Mouse (Mus musculus) embryo, embryonic 10 days (tissue): Measurements from ENCODE around the gene Htr1f.
"Not testable (repeated sequence)": the region's sequence is repeated elsewhere in the genome, so short reads cannot be mapped to it uniquely, and the experiment has no call there.

ENCODE experiments used
- DNase-seq: peaks from one replicate; pipeline ENCODE4 v3.0.0-alpha.2; 2015; ENCODE audit warnings: low spot score

Gene Htr1f

GRCm38 (mm10) chr16:65105184-65105931, at the start of gene Htr1f:
Gene Htr1f (minus strand): TSS chr16:65105854.
- DNase-seq = peak; percentile 70

GRCm38 (mm10) chr16:65139771-65140170, 34.1 kb upstream of the Htr1f start:
- no peak for DNase-seq

DNA sequence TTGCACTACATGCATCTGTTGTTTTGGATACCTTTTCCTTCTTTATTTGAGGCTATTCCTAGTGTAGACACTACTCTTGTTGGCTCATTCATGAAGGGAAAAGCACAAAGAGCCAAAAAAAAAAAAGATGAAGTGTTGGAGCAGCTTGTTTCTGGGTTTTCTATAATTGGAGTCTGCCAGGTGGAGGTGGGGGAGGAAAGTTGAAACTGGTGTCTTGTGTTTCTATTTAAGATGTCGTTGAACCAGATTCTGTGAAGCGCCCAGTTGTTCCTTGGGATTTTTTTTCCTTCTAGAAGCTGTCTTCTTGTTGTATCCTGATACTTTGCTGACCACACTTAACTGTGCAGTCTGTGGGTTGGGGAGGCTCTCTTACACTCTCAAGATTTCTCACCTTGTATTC, 23.7 kb upstream of the Htr1f start:
- DNase-seq = no peak

GRCm38 (mm10) chr16:65127846-65128245, 22.2 kb upstream of the Htr1f start:
- no peak for DNase-seq

DNA sequence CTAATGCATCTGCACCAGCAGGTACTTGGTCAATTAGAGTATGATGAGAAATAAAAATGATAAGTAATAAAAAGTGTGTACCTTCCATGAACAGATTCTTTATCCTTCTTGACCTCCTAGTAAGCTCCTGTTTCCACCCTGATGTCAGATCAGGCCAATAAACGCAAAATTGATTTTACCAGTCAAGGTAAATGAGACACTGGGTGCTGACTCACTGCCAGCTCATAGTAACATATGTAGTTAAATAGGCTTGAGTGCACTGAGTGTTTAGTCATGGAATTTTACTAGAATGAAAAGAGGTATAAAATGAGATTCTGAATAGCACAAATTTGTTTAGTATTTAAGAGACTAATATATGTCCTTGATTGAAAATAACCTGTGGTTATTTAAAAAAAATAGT, 6.6 kb upstream of the Htr1f start:
- DNase-seq = no peak

GRCm38 (mm10) chr16:65093552-65093951, 12.1 kb downstream of the Htr1f start:
- no peak for DNase-seq

DNA sequence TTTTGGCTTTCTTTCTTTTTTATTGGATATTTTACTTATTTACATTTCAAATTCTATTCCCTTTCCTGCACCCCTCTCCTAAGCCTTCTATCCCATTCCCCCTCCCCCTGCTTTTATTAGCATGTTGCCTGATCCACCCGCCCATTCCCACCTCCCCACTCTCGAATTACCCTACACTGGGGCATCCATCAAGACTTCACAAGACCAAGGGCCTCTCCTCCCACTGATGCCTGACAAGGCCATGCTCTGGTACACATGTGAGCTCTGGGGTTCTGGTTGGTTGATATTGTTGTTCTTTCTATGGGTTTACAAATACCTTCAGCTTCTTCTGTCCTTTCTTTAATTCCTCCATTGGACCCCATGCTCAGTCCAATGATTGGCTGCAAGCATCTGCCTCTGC, 22.2 kb downstream of the Htr1f start:
- no peak for DNase-seq

- no peak for DNase-seq
Measured at GRCm38 (mm10) chr16:65069867-65070266, 35.8 kb downstream of the Htr1f start.

DNA sequence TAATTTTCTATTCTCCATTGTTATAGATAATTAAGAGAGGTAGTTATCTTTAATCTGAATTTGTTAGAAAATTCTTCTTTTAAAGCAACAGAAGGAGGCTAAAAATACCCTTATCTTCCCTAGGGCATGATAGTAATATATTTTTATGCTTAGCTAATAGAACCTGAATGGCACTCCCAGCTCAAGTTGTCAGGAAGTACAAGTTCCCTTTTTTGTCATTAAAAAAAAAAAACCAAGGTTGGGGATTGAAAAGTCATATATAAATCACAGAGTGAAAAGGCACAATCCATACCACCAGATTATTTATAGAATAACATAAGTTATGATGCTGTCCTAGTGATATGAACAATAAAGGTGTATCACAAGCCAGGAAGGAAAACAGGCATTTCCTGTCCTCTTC, 39.4 kb downstream of the Htr1f start:
- no peak for DNase-seq

GRCm38 (mm10) chr16:65037660-65038425, 67.8 kb downstream of the Htr1f start:
- DNase-seq = not testable (repeated sequence)

DNA sequence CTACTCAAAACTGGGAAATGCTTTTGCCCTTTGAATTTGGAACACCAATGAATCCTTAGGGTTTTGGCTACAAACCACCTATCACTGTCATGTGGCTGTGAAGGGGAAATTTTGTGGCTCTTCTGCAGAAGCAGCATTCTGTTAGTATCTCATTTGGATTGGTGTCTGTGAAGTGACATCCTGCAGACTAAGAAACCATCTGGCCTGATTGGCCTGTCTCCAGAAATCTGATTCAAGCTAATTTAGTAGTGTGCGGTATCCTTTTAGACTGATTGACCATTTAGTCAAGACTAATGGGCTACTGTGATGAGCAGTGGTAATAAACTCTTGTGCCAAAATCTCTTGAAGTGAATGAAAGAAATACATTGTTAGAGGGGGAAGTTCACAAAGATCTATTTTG, 76.0 kb downstream of the Htr1f start:
- DNase-seq = no peak

GRCm38 (mm10) chr16:65022364-65022763, 83.3 kb downstream of the Htr1f start:
- DNase-seq = no peak

GRCm38 (mm10) chr16:65018710-65019109, 86.9 kb downstream of the Htr1f start:
- DNase-seq = no peak

DNA sequence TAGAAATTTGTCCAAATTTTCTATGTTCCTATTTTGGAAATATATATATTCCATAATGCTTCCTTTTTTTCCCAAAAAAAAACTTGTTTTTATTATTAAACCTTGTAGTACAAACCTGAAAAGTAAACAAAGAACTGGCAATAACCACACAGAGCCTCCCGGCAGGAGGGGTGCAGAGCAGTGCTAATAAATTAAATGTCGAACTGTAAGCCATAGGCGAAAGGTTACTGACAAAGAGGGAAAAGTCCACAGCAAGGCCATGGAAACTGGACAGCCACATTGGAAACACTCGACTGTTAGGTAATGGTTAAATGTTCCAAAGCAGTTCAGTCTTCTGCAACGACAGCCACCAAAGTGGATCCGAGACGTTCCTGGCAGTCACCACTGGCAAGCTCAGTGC, 87.5 kb downstream of the Htr1f start:
- DNase-seq = peak; percentile 17

- no peak for DNase-seq
Measured at GRCm38 (mm10) chr16:65017566-65017965, 88.1 kb downstream of the Htr1f start.

- DNase-seq = no peak
Measured at GRCm38 (mm10) chr16:65015241-65015640, 90.4 kb downstream of the Htr1f start.

DNA sequence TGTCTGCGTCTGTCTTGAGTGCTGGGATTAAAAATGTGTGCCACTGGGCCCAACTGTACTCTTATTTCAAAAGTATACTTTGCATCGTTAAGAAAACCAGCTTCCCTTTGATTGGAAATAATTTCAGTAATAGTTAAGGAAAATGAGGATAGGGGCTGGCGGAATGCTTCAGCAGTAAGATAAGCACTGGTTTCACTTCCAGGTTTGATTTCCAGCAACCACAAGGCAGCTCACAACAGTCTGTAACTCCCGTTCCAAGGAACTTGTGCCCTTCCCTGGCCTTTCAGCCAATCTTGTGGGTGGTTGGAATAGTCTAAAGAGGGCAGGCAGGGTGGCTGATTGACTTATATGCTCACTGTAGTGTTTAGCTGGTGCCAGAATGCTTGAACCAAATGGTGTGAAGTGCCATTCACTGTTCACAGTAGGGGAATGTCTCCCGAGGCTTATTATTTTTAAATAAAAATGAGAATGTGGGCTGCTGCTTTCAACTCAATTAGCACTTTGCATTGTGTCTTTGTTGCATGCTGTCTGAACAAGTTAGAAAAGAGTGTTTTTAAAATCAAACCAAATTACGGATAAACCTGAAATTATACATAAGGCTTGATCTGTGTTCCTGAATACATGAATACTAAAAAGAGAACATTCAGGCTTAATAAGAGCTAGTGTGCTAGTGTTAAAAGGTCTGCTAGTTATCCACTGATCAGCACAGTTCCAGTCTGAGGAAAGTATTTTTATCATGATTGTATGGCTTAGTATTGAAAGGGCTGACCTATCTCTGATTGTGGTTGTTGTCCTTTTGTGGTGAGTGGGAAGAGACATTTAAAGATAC, 103.4 kb downstream of the Htr1f start:
- no peak for DNase-seq

- DNase-seq = no peak
Measured at GRCm38 (mm10) chr16:64989279-64989800, 116.3 kb downstream of the Htr1f start.

DNA sequence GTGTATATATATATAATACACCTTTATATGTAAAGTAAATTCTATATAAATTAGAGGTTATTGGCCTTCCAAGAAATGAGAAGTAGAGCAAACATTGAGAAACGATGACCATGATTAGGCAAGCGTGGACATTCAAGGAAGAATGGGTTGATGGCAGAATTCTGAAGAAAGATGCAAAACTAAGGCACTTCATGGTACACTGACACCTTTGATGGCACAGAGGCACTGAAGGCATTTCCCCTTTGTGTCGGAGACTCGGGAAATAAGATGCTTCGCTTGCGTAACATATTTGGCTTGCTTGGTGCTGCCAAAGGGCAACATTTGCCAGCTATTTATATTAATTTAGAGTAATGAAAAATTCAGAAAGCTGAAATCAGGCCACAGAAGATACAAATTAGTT, 118.1 kb downstream of the Htr1f start:
- DNase-seq = no peak

DNA sequence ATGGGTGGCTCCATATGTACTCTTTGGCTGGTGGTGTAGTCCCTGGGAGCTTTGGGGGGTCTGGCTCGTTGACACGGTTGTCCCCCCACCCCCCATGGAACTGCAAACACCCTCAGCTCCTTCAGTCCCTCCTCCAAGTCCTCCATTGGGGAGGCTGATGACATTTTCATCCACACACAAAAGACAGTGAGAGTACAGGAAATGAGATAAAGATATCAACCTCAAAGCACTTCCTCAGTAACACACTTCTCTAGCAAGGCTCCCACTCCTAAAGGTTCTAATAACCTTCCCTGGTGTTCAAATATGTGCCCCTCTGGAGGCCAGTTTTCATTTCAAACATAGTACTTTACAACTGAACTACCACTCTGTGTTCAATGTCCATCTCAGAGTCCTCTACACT, 118.6 kb downstream of the Htr1f start:
- no peak for DNase-seq

- no peak for DNase-seq
Measured at GRCm38 (mm10) chr16:64974636-64975035, 131.0 kb downstream of the Htr1f start.

DNA sequence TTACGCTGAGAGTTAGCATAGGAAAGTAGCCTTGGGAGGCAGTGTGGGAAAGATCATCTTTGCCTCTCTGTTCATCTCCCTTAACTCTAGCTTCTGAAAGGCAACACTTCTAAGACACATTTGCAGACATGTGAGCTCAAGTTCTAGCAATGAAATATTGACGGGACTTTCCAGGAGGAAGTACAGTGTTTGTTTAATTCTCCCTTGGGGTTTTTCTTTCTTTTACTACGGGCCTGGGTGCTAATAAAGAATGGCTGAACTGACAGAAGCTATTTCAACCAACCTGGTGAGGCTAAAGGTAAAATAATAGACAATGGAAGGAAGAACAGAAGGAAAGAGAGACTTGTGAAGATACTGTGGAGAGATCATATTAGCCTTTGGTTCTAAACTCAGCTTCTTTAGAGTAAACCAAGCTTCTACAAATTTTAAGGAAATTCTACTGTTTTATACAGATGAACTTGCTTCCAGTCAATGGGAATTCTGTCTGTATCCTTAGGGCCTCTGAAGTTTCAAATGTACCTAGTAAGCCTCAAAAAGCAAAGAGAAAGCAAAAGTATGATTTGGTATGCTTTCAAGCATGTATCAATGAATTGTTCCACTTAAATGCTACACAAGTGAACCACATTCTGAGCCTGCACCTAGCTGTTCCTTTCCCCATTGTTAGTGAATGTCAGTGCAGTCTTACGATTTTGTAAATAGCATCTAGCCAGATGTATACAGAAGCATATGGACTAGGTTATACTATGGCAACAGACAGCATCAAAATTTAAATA, 131.9 kb downstream of the Htr1f start:
- no peak for DNase-seq
